Mouse (Mus musculus) olfactory bulb, adult 2 months (tissue): ENCODE data around the gene Scamp5. TPM values are rescaled to one million over a fixed set of nuclear protein-coding genes. Genes with fewer than 3 reads are reported as not detected.

Experiments
- H3K27ac ChIP-seq: fragments of 200-500 bp; 2 replicates; pipeline ENCODE4 v1.5.1; 2012; ENCODE audit warnings: low read depth, low read length; ENCODE audit not compliant: insufficient read depth
- H3K4me1 ChIP-seq: fragments of 200-500 bp; 2 replicates; pipeline ENCODE4 v1.6.1; 2012; ENCODE audit warnings: low read length; ENCODE audit not compliant: control insufficient read depth, insufficient read depth
- H3K4me3 ChIP-seq: fragments of 200-500 bp; 2 replicates; pipeline ENCODE4 v1.5.1; 2012; ENCODE audit warnings: mild to moderate bottlenecking, low read depth, low read length, moderate library complexity; ENCODE audit not compliant: insufficient read depth
- CTCF ChIP-seq: fragments of 200-500 bp; IDR thresholded peaks from 2 replicates; pipeline ENCODE4 v1.5.1; 2012; ENCODE audit warnings: low read depth, mild to moderate bottlenecking, low read length, moderate library complexity; ENCODE audit not compliant: insufficient read depth
- POLR2A ChIP-seq: fragments of 200-500 bp; IDR thresholded peaks from 2 replicates; pipeline ENCODE4 v1.6.1; 2012; ENCODE audit warnings: mild to moderate bottlenecking, low read depth, low read length, moderate library complexity; ENCODE audit not compliant: insufficient read depth
- WGBS: fragments of 180-500 bp; shearing (Covaris S2); methylation state at CpG from one replicate; pipeline ENCODE4 v1.1.7; 2018; 5-methylcytosine and 5-hydroxymethylcytosine counted together
- polyA plus RNA-seq: library from polyadenylated mRNA; stranded (reverse); fragments of >200 nt; gene quantifications from 2 replicates; pipeline ENCODE4 v1.2.4, GENCODE M21; 2012; ENCODE audit warnings: low replicate concordance; ENCODE audit not compliant: missing spikeins, insufficient read depth, insufficient read length

Gene Scamp5
- not detected in 2 replicates for polyA plus RNA-seq

DNA sequence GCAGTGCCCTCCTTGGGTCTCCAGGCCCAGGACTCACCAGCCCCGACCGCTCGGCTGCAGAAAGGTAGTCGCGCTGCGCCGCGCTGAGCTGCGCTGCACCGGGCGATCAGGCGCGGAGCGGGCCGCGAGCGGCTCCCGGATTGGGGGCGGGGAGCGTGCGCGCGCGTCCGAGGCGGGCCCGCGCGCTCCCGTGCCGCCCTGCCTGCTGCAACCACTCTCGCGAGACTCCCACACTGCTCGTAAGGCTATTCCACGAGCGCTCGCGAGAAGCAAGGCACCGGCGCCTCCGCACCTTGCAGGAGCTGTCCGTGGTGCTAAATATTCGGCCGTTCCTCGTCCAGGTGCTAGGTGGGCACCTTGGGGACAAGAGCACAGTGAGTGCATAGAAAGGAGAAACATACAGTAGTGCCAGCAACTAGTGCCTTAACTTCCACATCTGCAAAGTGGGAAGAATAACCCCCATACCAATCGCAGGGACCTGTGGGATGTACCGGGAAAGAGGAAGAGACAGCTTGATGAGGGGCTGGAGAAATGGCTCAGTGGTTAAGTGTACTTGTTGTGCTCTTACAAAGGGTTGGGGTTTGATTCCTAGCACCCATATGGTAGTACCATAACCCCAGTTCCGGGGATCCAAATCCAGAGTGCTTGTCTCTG lies at the start of gene Scamp5:
Gene Scamp5 (minus strand): TSS at position 165 of the 654 bp plus-strand sequence.
- 1% methylated on average over 48 of the region's 48 CpGs for WGBS
- Histone ChIP-seq H3K4me1 (peaks cover 17% of the 10 kb centered on the region), H3K4me3 (peak within 1 kb of the TSS; percentile 66), H3K27ac (peak within 1 kb of the TSS; percentile 86)
- TF ChIP-seq POLR2A (peak; percentile 96), CTCF (no peak)

DNA sequence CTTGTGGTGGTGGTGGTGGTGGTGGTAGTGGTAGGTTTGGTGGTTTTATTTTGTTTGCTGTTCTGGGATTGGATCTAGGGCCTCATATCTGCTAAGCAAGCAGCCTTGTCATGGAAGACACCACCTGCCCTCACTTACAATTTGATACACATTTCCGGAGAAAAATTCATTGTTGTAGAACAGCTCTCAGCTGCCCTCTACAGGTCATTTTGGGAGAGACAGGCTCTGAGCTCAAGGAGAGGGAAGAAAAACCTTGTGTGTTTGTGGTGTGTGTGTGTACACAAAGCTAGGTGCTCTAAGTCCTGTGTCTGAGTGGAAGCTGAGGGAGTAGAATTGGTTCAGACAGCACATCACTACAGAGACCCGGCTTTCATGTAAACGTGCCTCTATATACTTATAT lies 49.3 kb upstream of the Scamp5 start:
- Histone ChIP-seq H3K4me1 (peaks cover 2% of the 10 kb centered on the region; the same call in 1 of the 2 replicates), H3K27ac (peak overlapping the region; percentile 13; the same call in 1 of the 2 replicates), H3K4me3 (no peak overlapping the region)
- TF ChIP-seq CTCF (no peak), POLR2A (no peak)
- 11% methylated on average over 3 of the region's 3 CpGs for WGBS

DNA sequence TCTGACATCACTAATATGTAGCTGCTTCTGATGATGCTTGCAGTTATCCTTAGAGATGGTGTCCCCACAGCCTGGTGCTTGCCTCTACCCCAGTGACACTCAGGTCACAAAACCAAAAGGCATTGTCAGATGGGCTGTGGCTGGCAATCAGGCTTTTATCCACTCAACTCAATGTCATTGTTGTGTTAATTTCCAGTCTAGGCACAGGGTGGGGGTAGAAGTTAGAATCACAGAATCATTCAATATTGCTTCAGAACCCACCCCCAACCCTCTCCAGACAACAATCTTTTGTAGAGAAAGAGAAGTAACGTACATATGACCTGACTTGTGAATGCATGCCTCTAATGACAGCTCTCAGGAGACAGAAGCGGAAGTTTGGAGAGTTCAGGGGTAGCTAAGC lies 42.7 kb upstream of the Scamp5 start:
- TF ChIP-seq CTCF (no peak), POLR2A (no peak)
- Histone ChIP-seq H3K4me1 (peaks cover 3% of the 10 kb centered on the region), H3K4me3 (no peak overlapping the region), H3K27ac (no peak overlapping the region)
- 85% methylated on average over 2 of the region's 2 CpGs for WGBS

- Histone ChIP-seq H3K27ac (peak overlapping the region; percentile 97), H3K4me3 (peak overlapping the region; percentile 60)
Measured at GRCm38 (mm10) chr9:57505700-57506099, 37.8 kb upstream of the Scamp5 start.

GRCm38 (mm10) chr9:57504891-57505290 lies 37.0 kb upstream of the Scamp5 start:
- peak overlapping the region; percentile 60 for H3K4me3 ChIP-seq
- WGBS, result 40% methylated on average over 10 of the region's 10 CpGs

More at GRCm38 (mm10) chr9:57505700-57506099, 37.8 kb upstream of the Scamp5 start:
- WGBS, result 4% methylated on average over 8 of the region's 8 CpGs
- TF ChIP-seq POLR2A (0 out of 2 replicates have a peak, but pooled peaks have one; percentile 41), CTCF (no peak)
- peaks cover 25% of the 10 kb centered on the region for H3K4me1 ChIP-seq

DNA sequence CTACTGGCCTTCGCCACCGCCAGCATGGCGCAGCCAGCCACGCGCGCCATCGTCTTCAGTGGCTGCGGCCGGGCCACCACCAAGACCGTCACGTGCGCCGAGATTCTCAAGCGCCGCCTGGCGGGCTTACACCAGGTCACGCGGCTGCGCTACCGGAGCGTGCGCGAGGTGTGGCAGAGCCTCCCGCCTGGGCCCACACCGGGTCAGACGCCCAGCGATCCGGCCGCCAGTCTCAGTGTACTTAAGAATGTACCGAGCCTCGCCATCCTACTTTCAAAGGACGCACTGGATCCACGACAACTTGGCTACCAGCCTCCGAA lies 36.5 kb upstream of the Scamp5 start:
- Histone ChIP-seq H3K4me1 (peaks cover 30% of the 10 kb centered on the region), H3K27ac (peak overlapping the region; percentile 97), H3K4me3 (peak overlapping the region; percentile 60)
- peak; percentile 18; the same call in 1 of the 2 replicates for TF ChIP-seq CTCF
- no peak; the same call in 1 of the 2 replicates for TF ChIP-seq POLR2A
- WGBS, result under 1% methylated on average over 34 of the region's 34 CpGs

More at GRCm38 (mm10) chr9:57504891-57505290, 37.0 kb upstream of the Scamp5 start:
- peak overlapping the region; percentile 97 for H3K27ac ChIP-seq
- H3K4me1 ChIP-seq, result peaks cover 30% of the 10 kb centered on the region
- TF ChIP-seq CTCF (no peak), POLR2A (no peak)

GRCm38 (mm10) chr9:57503622-57504380 lies 35.9 kb upstream of the Scamp5 start, which contains the start of gene Rpp25:
Rpp25 (plus strand) TSS chr9:57504026.
- TF ChIP-seq CTCF (no peak), POLR2A (peak; percentile 54; the same call in 1 of the 2 replicates)
- Histone ChIP-seq H3K4me1 (peaks cover 30% of the 10 kb centered on the region), H3K27ac (peak within 1 kb of the TSS; percentile 97), H3K4me3 (peak within 1 kb of the TSS; percentile 60)
- WGBS, result 1% methylated on average over 46 of the region's 46 CpGs

- WGBS, result 10% methylated on average over 23 of the region's 23 CpGs
- no peak for TF ChIP-seq CTCF
- no peak for TF ChIP-seq POLR2A
- Histone ChIP-seq H3K27ac (peak overlapping the region; percentile 91), H3K4me1 (peaks cover 32% of the 10 kb centered on the region), H3K4me3 (peak overlapping the region; percentile 60)
Measured at GRCm38 (mm10) chr9:57502911-57503621, 35.2 kb upstream of the Scamp5 start.

DNA sequence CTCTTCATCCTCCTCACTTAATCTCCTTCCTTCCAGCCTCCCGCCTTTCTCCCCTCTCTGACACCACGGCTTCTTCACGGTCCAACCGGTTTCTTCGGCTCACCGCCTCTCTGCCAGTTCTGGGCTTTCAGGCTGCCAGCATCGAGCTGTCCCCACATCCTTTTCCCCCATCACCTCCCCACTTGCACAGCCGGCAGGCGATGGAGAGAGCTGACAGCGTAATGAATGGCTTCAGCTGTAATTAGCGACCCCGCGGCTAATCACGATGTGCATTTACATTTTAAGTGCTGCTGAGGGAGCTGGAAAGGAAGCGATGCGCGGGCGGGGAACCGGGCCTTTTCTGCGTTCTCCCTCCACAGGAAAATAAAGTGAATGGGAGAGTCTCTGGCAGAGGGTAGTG lies 34.0 kb upstream of the Scamp5 start:
- H3K27ac ChIP-seq, result peak overlapping the region; percentile 94
- peaks cover 36% of the 10 kb centered on the region for H3K4me1 ChIP-seq
- TF ChIP-seq CTCF, result no peak
- 0 out of 2 replicates have a peak, but pooled peaks have one; percentile 40 for TF ChIP-seq POLR2A
- H3K4me3 ChIP-seq, result peak overlapping the region; percentile 60
- 4% methylated on average over 20 of the region's 20 CpGs for WGBS
